Mouse (Mus musculus): ENCODE measurements around the gene Gm7356. TPM values are rescaled to one million over a fixed set of nuclear protein-coding genes. Genes with fewer than 3 reads are reported as not detected.

Gene Gm7356
- not detected for polyA plus RNA-seq (2014; fragmentation: Illumina TruSeq; extraction: RNeasy Lipid Tissue Mini Kit (QIAGEN cat#74804); ENCODE audit: low read depth, low replicate concordance)

GRCm38 (mm10) chr17:14003604-14004003, at the start of gene Gm7356:
Gene Gm7356, minus strand, starts transcription at chr17:14003704.

Other genes starting within 250 kb of the Gm7356 start
- 310 TPM for gene Afdn, start 243.2 kb downstream of the Gm7356 start, polyA plus RNA-seq (2014; fragmentation: Illumina TruSeq; extraction: RNeasy Lipid Tissue Mini Kit (QIAGEN cat#74804); ENCODE audit: low read depth, low replicate concordance)
- gene Tcte2, start 241.9 kb downstream of the Gm7356 start, polyA plus RNA-seq (2014; fragmentation: Illumina TruSeq; extraction: RNeasy Lipid Tissue Mini Kit (QIAGEN cat#74804); ENCODE audit: low read depth, low replicate concordance) = 2.5 TPM
- gene Gm7168, start 55.3 kb downstream of the Gm7356 start, polyA plus RNA-seq (2014; fragmentation: Illumina TruSeq; extraction: RNeasy Lipid Tissue Mini Kit (QIAGEN cat#74804); ENCODE audit: low read depth, low replicate concordance) = not detected
- not detected for gene Gm7358, start 55.8 kb upstream of the Gm7356 start, polyA plus RNA-seq (2014; fragmentation: Illumina TruSeq; extraction: RNeasy Lipid Tissue Mini Kit (QIAGEN cat#74804); ENCODE audit: low read depth, low replicate concordance)
- 0.28 TPM for gene Dact2, start 200.6 kb upstream of the Gm7356 start, polyA plus RNA-seq (2014; fragmentation: Illumina TruSeq; extraction: RNeasy Lipid Tissue Mini Kit (QIAGEN cat#74804); ENCODE audit: low read depth, low replicate concordance)